Mouse (Mus musculus): ENCODE data around the gene Limch1.

DNA sequence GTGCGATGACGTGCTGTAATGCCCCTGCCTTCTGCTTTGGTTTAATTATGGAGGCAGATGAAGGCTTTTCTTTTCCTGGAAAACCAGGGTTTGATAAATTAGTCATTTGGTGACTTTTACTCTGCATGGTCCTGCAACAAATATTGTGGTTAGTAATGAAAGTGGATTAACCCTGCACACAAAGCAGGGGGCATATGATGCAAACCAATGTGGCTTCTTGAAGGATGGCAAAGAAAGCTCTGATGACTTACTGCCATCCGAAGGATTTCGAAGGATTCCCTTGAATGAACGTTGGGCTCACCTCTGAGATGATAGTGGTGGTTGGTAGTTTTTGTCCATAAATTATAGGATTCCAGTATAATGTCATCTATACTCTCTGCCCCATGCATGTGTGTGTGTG is 108.6 kb downstream of the Limch1 start:
- no peak for TF ChIP-seq CTCF (IDR thresholded peaks at IDR 0.05; ENCODE audit: low read depth, low read length)
- no peak for TF ChIP-seq POLR2A (IDR thresholded peaks at IDR 0.05; ENCODE audit: insufficient read depth, low read length)
- no peak for TF ChIP-seq EP300 (IDR thresholded peaks at IDR 0.05; ENCODE audit: insufficient read depth, low read depth, low read length)
